Mouse (Mus musculus) urinary bladder, postnatal 10 days (tissue): Measurements from ENCODE around the gene Ptprd.

Experiments
- DNase-seq: peaks from one replicate; pipeline ENCODE4 v3.0.0; 2022; ENCODE audit warnings: low spot score

The Ptprd gene

GRCm38 (mm10) chr4:76403219-76403618 lies 1808.5 kb downstream of the Ptprd start:
- DNase-seq = no peak

GRCm38 (mm10) chr4:76387887-76388286 lies 1823.9 kb downstream of the Ptprd start:
- no peak for DNase-seq

- no peak for DNase-seq
These were observed 1824.6 kb downstream of the Ptprd start for GRCm38 (mm10) chr4:76386978-76387824.

- no peak for DNase-seq
These were observed 1825.9 kb downstream of the Ptprd start for GRCm38 (mm10) chr4:76385818-76386217.

- no peak for DNase-seq
These were observed 1831.3 kb downstream of the Ptprd start for GRCm38 (mm10) chr4:76380312-76380917.

GRCm38 (mm10) chr4:76370041-76370880 lies 1841.5 kb downstream of the Ptprd start:
- DNase-seq = no peak

GRCm38 (mm10) chr4:76369101-76369500 lies 1842.7 kb downstream of the Ptprd start:
- DNase-seq = no peak

GRCm38 (mm10) chr4:76368291-76368690 lies 1843.5 kb downstream of the Ptprd start:
- DNase-seq = no peak

GRCm38 (mm10) chr4:76367285-76367684 lies 1844.5 kb downstream of the Ptprd start:
- no peak for DNase-seq

GRCm38 (mm10) chr4:76365871-76366270 lies 1845.9 kb downstream of the Ptprd start:
- DNase-seq = no peak

GRCm38 (mm10) chr4:76361546-76361945 lies 1850.2 kb downstream of the Ptprd start:
- no peak for DNase-seq

GRCm38 (mm10) chr4:76354167-76354566 lies 1857.6 kb downstream of the Ptprd start:
- DNase-seq = no peak

- DNase-seq = no peak
These were observed 1859.3 kb downstream of the Ptprd start for GRCm38 (mm10) chr4:76352468-76352867.

- DNase-seq = no peak
These were observed 1860.4 kb downstream of the Ptprd start for GRCm38 (mm10) chr4:76351201-76351979.

- DNase-seq = no peak
These were observed 1861.4 kb downstream of the Ptprd start for GRCm38 (mm10) chr4:76350241-76350962.

- no peak for DNase-seq
These were observed 1867.7 kb downstream of the Ptprd start for GRCm38 (mm10) chr4:76344059-76344458.

- no peak for DNase-seq
These were observed 1873.8 kb downstream of the Ptprd start for GRCm38 (mm10) chr4:76337926-76338325.

GRCm38 (mm10) chr4:76327346-76327745 lies 1884.4 kb downstream of the Ptprd start:
- DNase-seq = no peak

GRCm38 (mm10) chr4:76325646-76326045 lies 1886.1 kb downstream of the Ptprd start:
- no peak for DNase-seq

GRCm38 (mm10) chr4:76324928-76325327 lies 1886.8 kb downstream of the Ptprd start:
- no peak for DNase-seq

GRCm38 (mm10) chr4:76324509-76324908 lies 1887.3 kb downstream of the Ptprd start:
- DNase-seq = no peak
